Comparison of ENCODE assay signal across 7 mouse cellular contexts in the genomic region with DNA sequence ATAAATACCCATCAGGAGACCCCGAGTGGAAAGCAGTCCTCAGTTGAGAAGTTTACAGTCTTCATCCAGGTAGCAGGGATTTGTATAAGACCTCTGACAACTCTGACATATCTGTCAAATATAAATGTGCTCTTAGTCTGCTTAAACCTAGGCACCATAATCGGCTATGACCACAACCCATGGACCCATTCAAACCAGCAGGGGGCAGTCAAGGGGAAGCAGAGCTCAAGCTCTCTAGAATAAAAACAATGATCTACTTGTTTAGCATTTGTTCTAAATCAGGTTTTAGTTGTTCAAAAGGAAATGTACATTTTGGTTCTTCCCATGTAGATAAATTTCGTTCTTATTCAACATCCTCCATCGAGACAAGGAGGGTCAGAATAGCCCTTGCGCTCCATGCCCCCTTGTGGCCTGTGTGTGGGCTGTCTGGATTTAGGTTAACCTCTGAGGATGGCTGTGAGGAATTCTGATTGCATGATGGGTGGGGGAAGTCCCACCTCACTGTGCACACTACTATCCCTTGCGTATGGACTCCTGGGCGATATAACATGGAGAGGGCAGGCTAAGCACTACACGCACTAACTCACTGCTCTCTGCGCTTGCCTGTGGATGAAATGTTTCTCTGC. TPM values are rescaled to one million over a fixed set of nuclear protein-coding genes. Genes with fewer than 3 reads are reported as not detected.
A peak's percentile ranks its signal among the peaks of the same experiment; 100 is the strongest.
DNase-seq lines count a peak whose midpoint lies in the region; ATAC-seq and TF ChIP-seq lines count a peak whose summit lies in the region.

No protein-coding gene starts in this region.

- no peaks in the 10 kb centered on the region for H3K27me3 ChIP-seq in hindbrain, embryonic 11.5 days (ENCODE audit: control insufficient read depth, insufficient read depth, low read length)
- H3K27me3 ChIP-seq in hindbrain, embryonic 14.5 days (ENCODE audit: control insufficient read depth, insufficient read depth, low read length), result no peaks in the 10 kb centered on the region
- H3K27me3 ChIP-seq in lung, embryonic 14.5 days (ENCODE audit: insufficient read depth, low read length), result no peaks in the 10 kb centered on the region

- no peak for ATAC-seq in hindbrain, embryonic 11.5 days (ENCODE audit: low FRiP score)
- no peak for ATAC-seq in hindbrain, embryonic 14.5 days (ENCODE audit: low FRiP score)
- ATAC-seq in lung, embryonic 14.5 days (ENCODE audit: insufficient read depth), result no peak

- H3K9me3 ChIP-seq in hindbrain, embryonic 11.5 days (ENCODE audit: control insufficient read depth, low read length), result no peaks in the 10 kb centered on the region
- no peaks in the 10 kb centered on the region for H3K9me3 ChIP-seq in hindbrain, embryonic 14.5 days (ENCODE audit: control insufficient read depth, low read length)
- H3K9me3 ChIP-seq in lung, embryonic 14.5 days (ENCODE audit: low read depth, low read length), result no peaks in the 10 kb centered on the region

- H3K4me1 ChIP-seq in hindbrain, embryonic 11.5 days (replicated peaks; ENCODE audit: control insufficient read depth, insufficient read depth, low read length), result no peaks in the 10 kb centered on the region
- no peaks in the 10 kb centered on the region for H3K4me1 ChIP-seq in hindbrain, embryonic 14.5 days (replicated peaks; ENCODE audit: control insufficient read depth, insufficient read depth, low read length)
- no peaks in the 10 kb centered on the region for H3K4me1 ChIP-seq in lung, embryonic 14.5 days (ENCODE audit: insufficient read depth)

- H3K9ac ChIP-seq in hindbrain, embryonic 11.5 days (ENCODE audit: low read depth, low read length), result no peak overlapping the region
- H3K9ac ChIP-seq in hindbrain, embryonic 14.5 days, result no peak overlapping the region
- no peak overlapping the region for H3K9ac ChIP-seq in lung, embryonic 14.5 days

- 95% methylated on average over 9 of the region's 9 CpGs for WGBS in hindbrain, embryonic 11.5 days
- 90% methylated on average over 9 of the region's 9 CpGs for WGBS in hindbrain, embryonic 14.5 days
- WGBS in lung, embryonic 14.5 days, result 84% methylated on average over 9 of the region's 9 CpGs

- H3K4me3 ChIP-seq in hindbrain, embryonic 11.5 days (ENCODE audit: low read depth, low read length), result no peak overlapping the region
- no peak overlapping the region for H3K4me3 ChIP-seq in hindbrain, embryonic 14.5 days (replicated peaks; ENCODE audit: low read length)
- no peak overlapping the region for H3K4me3 ChIP-seq in lung, embryonic 14.5 days (ENCODE audit: low read depth, low read length)

- no peaks in the 10 kb centered on the region for H3K36me3 ChIP-seq in hindbrain, embryonic 11.5 days (ENCODE audit: control insufficient read depth, insufficient read depth, low read length)
- H3K36me3 ChIP-seq in hindbrain, embryonic 14.5 days (replicated peaks; ENCODE audit: control insufficient read depth, insufficient read depth), result peaks cover 4% of the 10 kb centered on the region; the same call in 1 of the 2 replicates
- peaks cover 38% of the 10 kb centered on the region for H3K36me3 ChIP-seq in lung, embryonic 14.5 days (ENCODE audit: insufficient read depth)

- peak; percentile 40 for DNase-seq in hindbrain, embryonic 11.5 days (ENCODE audit: low spot score)
- no peak for DNase-seq in hindbrain, embryonic 14.5 days (ENCODE audit: low spot score)
- peak; percentile 81 for DNase-seq in CD4-positive, CD25-positive, alpha-beta regulatory T cell, adult 2 months (ENCODE audit: low read depth, low spot score)
- peak; percentile 52 for DNase-seq in NIH3T3 (ENCODE audit: low read depth)
- DNase-seq in frontal cortex, postnatal 36 days (ENCODE audit: low spot score in 2 of 2), result peak; percentile 15 to 63
- peak; percentile 64 for DNase-seq in lung, embryonic 14.5 days
- DNase-seq in thymus, postnatal 36 days, result peak; percentile 30 to 34

- H3K27ac ChIP-seq in hindbrain, embryonic 11.5 days (ENCODE audit: low read depth, low read length), result no peak overlapping the region
- no peak overlapping the region for H3K27ac ChIP-seq in hindbrain, embryonic 14.5 days
- H3K27ac ChIP-seq in lung, embryonic 14.5 days (ENCODE audit: low read depth), result no peak overlapping the region

- H3K4me2 ChIP-seq in hindbrain, embryonic 11.5 days (replicated peaks; ENCODE audit: low read depth, low read length), result no peak overlapping the region
- no peak overlapping the region for H3K4me2 ChIP-seq in hindbrain, embryonic 14.5 days (replicated peaks)
- H3K4me2 ChIP-seq in lung, embryonic 14.5 days, result no peak overlapping the region

- peak; percentile 65 for TF ChIP-seq CTCF in lung, embryonic 14.5 days (IDR thresholded peaks at IDR 0.05; ENCODE audit: low read depth)

RNA-seq across cellular contexts. Expression of a gene that starts 19.2 kb away (rescaled TPM):
- 12.5 and 13.7 TPM in 2 replicates for polyA plus RNA-seq in hindbrain, embryonic 11.5 days (2014; fragmentation: Nextera tagmentation; extraction: Ambion mirVana)
- 8.8 and 9.8 TPM in 2 replicates for polyA plus RNA-seq in hindbrain, embryonic 14.5 days (2014; fragmentation: Nextera tagmentation; extraction: Ambion mirVana)
- 14.6 and 16.1 TPM in 2 replicates for polyA plus RNA-seq in lung, embryonic 14.5 days (2014; fragmentation: Nextera tagmentation; extraction: Ambion mirVana)
